32 mouse cellular contexts compared by ENCODE assay signal in the genomic region with DNA sequence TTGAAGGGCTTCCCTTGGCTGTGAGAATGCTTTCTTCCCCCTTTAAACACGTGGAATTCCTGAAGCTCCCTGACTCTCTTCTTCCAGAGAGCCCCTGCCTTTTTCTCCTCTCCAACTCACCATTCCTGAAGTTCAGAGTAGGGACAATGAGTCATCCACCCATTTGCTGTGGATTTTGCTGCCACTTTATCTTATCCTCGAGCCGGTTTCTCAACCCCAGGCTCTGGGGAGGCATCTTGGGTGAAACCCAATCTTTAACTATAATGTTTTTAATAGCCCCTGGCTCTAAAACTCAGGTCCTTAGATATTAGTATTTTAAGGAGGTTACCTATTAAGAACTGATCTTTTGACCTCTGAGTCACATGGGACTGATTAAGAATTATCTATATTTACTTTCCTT. TPM values are rescaled to one million over a fixed set of nuclear protein-coding genes. Genes with fewer than 3 reads are reported as not detected.
DNase-seq lines count a peak whose midpoint lies in the region; ATAC-seq and TF ChIP-seq lines count a peak whose summit lies in the region.
"Had no signal": no experiment of that assay in that cellular context is flagged by ENCODE, and none has a peak within 500 bp of the region (broad histone marks: within the 10 kb centered on the region; RNA-seq: fewer than 3 reads in every experiment).

No protein-coding gene starts in this region.

- H3K4me3 ChIP-seq in heart, embryonic 12.5 days, result no peak overlapping the region
- H3K4me3 ChIP-seq in stomach, embryonic 14.5 days (ENCODE audit: low read depth, low read length), result no peak overlapping the region
- H3K4me3 ChIP-seq in stomach, postnatal 0 days (ENCODE audit: low read depth, low read length), result no peak overlapping the region
- H3K4me3 ChIP-seq in embryonic facial prominence, embryonic 14.5 days (ENCODE audit: low read depth, low read length), result no peak overlapping the region
- H3K4me3 ChIP-seq in stomach, embryonic 15.5 days (replicated peaks), result no peak overlapping the region
- H3K4me3 ChIP-seq: forebrain, embryonic 15.5 days; hindbrain, embryonic 13.5 days; liver, embryonic 12.5 days; midbrain, embryonic 12.5 days had no signal

- no peak for DNase-seq in heart, postnatal 36 days
- no peak for DNase-seq in stomach, postnatal 0 days (ENCODE audit: low spot score)
- DNase-seq in embryonic facial prominence, embryonic 14.5 days (ENCODE audit: low spot score), result no peak
- DNase-seq in gastrocnemius, adult 18-20 months (ENCODE audit: low spot score), result no peak
- DNase-seq: adrenal gland, postnatal 25 days; cerebellum, adult 8-10 months; gastrocnemius, postnatal 25 days; kidney, adult 8-10 months; kidney, postnatal 10 days; left cerebral cortex, postnatal 4 days; lung, adult 18-20 months; lung, postnatal 10 days; right cerebral cortex, postnatal 14 days; thymus, postnatal 25 days had no signal

- 15% methylated on average over 3 of the region's 3 CpGs for WGBS in heart, embryonic 12.5 days
- 52% methylated on average over 3 of the region's 3 CpGs for WGBS in stomach, embryonic 14.5 days
- WGBS in stomach, postnatal 0 days, result 31% methylated on average over 3 of the region's 3 CpGs
- 21% methylated on average over 3 of the region's 3 CpGs for WGBS in embryonic facial prominence, embryonic 14.5 days
- WGBS in stomach, embryonic 15.5 days, result 29% methylated on average over 3 of the region's 3 CpGs

- 0 out of 2 replicates have a peak, but pooled peaks cover 6% of the 10 kb centered on the region for H3K36me3 ChIP-seq in heart, embryonic 12.5 days
- H3K36me3 ChIP-seq in stomach, embryonic 14.5 days (ENCODE audit: control insufficient read depth, insufficient read depth, low read length), result no peaks in the 10 kb centered on the region; the same call in 1 of the 2 replicates
- H3K36me3 ChIP-seq in stomach, postnatal 0 days (ENCODE audit: control insufficient read depth, insufficient read depth, low read length), result no peaks in the 10 kb centered on the region
- no peaks in the 10 kb centered on the region for H3K36me3 ChIP-seq in embryonic facial prominence, embryonic 14.5 days (ENCODE audit: control insufficient read depth, insufficient read depth, low read length)
- no peaks in the 10 kb centered on the region for H3K36me3 ChIP-seq in stomach, embryonic 15.5 days
- H3K36me3 ChIP-seq: forebrain, embryonic 15.5 days; hindbrain, embryonic 13.5 days; midbrain, embryonic 12.5 days had no signal

- H3K27me3 ChIP-seq in heart, embryonic 12.5 days (replicated peaks), result no peaks in the 10 kb centered on the region
- no peaks in the 10 kb centered on the region for H3K27me3 ChIP-seq in stomach, embryonic 14.5 days (ENCODE audit: control insufficient read depth, insufficient read depth, low read length)
- H3K27me3 ChIP-seq in stomach, postnatal 0 days (ENCODE audit: control insufficient read depth, insufficient read depth, low read length), result no peaks in the 10 kb centered on the region
- no peaks in the 10 kb centered on the region for H3K27me3 ChIP-seq in embryonic facial prominence, embryonic 14.5 days (replicated peaks; ENCODE audit: control insufficient read depth, insufficient read depth, low read length)
- H3K27me3 ChIP-seq in stomach, embryonic 15.5 days (replicated peaks), result no peaks in the 10 kb centered on the region
- H3K27me3 ChIP-seq: forebrain, embryonic 15.5 days; hindbrain, embryonic 13.5 days; liver, embryonic 12.5 days; midbrain, embryonic 12.5 days had no signal

- TF ChIP-seq CTCF in stomach, postnatal 0 days (IDR thresholded peaks at IDR 0.05; ENCODE audit: low read depth), result no peak

- intact Hi-C loops in heart, postnatal 36 days (cut with DNase I), result no loop called here

- H3K9ac ChIP-seq in heart, embryonic 12.5 days, result no peak overlapping the region
- no peak overlapping the region for H3K9ac ChIP-seq in stomach, embryonic 14.5 days (replicated peaks; ENCODE audit: low read depth, low read length)
- no peak overlapping the region for H3K9ac ChIP-seq in stomach, postnatal 0 days (ENCODE audit: low read length)
- H3K9ac ChIP-seq in embryonic facial prominence, embryonic 14.5 days (ENCODE audit: low read depth, low read length), result no peak overlapping the region
- no peak overlapping the region for H3K9ac ChIP-seq in stomach, embryonic 15.5 days
- H3K9ac ChIP-seq: forebrain, embryonic 15.5 days; hindbrain, embryonic 13.5 days; liver, embryonic 12.5 days; midbrain, embryonic 12.5 days had no signal

- H3K9me3 ChIP-seq in heart, embryonic 12.5 days (replicated peaks), result no peaks in the 10 kb centered on the region
- no peaks in the 10 kb centered on the region for H3K9me3 ChIP-seq in stomach, embryonic 14.5 days (ENCODE audit: control insufficient read depth, low read depth, low read length)
- no peaks in the 10 kb centered on the region for H3K9me3 ChIP-seq in stomach, postnatal 0 days (ENCODE audit: control insufficient read depth, low read length)
- no peaks in the 10 kb centered on the region for H3K9me3 ChIP-seq in embryonic facial prominence, embryonic 14.5 days (ENCODE audit: control insufficient read depth, low read length)
- H3K9me3 ChIP-seq in stomach, embryonic 15.5 days, result no peaks in the 10 kb centered on the region
- H3K9me3 ChIP-seq: forebrain, embryonic 15.5 days; hindbrain, embryonic 13.5 days; liver, embryonic 12.5 days; midbrain, embryonic 12.5 days had no signal

- ATAC-seq in heart, embryonic 12.5 days (ENCODE audit: insufficient number of reproducible peaks, low FRiP score), result no peak
- ATAC-seq in stomach, embryonic 14.5 days (ENCODE audit: insufficient number of reproducible peaks, insufficient read depth, low FRiP score, low read depth), result no peak
- no peak for ATAC-seq in stomach, postnatal 0 days (ENCODE audit: low FRiP score, low TSS enrichment)
- ATAC-seq in embryonic facial prominence, embryonic 14.5 days (ENCODE audit: low read depth), result no peak
- no peak for ATAC-seq in stomach, embryonic 15.5 days (ENCODE audit: insufficient read depth, low FRiP score, low read depth)
- ATAC-seq: activated CD4-positive, CD25-positive, alpha-beta regulatory T cell, adult 4 months; forebrain, embryonic 15.5 days; inflammation-experienced regulatory T-cells, adult 6 months; liver, embryonic 12.5 days had no signal

- no peak for TF ChIP-seq EP300 in stomach, postnatal 0 days (optimal IDR thresholded peaks at IDR 0.05)

- H3K4me2 ChIP-seq in heart, embryonic 12.5 days, result no peak overlapping the region
- no peak overlapping the region for H3K4me2 ChIP-seq in stomach, embryonic 14.5 days (replicated peaks; ENCODE audit: low read depth, low read length)
- H3K4me2 ChIP-seq in stomach, postnatal 0 days (replicated peaks; ENCODE audit: low read depth), result no peak overlapping the region
- H3K4me2 ChIP-seq in embryonic facial prominence, embryonic 14.5 days (ENCODE audit: low read depth, low read length), result no peak overlapping the region
- no peak overlapping the region for H3K4me2 ChIP-seq in stomach, embryonic 15.5 days
- H3K4me2 ChIP-seq: forebrain, embryonic 15.5 days; hindbrain, embryonic 13.5 days; liver, embryonic 12.5 days; midbrain, embryonic 12.5 days had no signal

- peaks cover 7% of the 10 kb centered on the region; the same call in 1 of the 2 replicates for H3K4me1 ChIP-seq in heart, embryonic 12.5 days (replicated peaks)
- no peaks in the 10 kb centered on the region for H3K4me1 ChIP-seq in stomach, embryonic 14.5 days (ENCODE audit: control insufficient read depth, insufficient read depth, low read length)
- no peaks in the 10 kb centered on the region for H3K4me1 ChIP-seq in stomach, postnatal 0 days (replicated peaks; ENCODE audit: control insufficient read depth, insufficient read depth)
- peaks cover 12% of the 10 kb centered on the region for H3K4me1 ChIP-seq in embryonic facial prominence, embryonic 14.5 days (ENCODE audit: control insufficient read depth, insufficient read depth, low read length)
- H3K4me1 ChIP-seq in stomach, embryonic 15.5 days, result peaks cover 2% of the 10 kb centered on the region; the same call in 1 of the 2 replicates
- H3K4me1 ChIP-seq: forebrain, embryonic 15.5 days; liver, embryonic 12.5 days; midbrain, embryonic 12.5 days had no signal

- 0 out of 2 replicates have a peak overlapping the region, but pooled peaks have one; percentile 18 for H3K27ac ChIP-seq in heart, embryonic 12.5 days (ENCODE audit: poor library complexity, severe bottlenecking)
- 0 out of 2 replicates have a peak overlapping the region, but pooled peaks have one; percentile 21 for H3K27ac ChIP-seq in stomach, embryonic 14.5 days (ENCODE audit: low read length)
- H3K27ac ChIP-seq in stomach, postnatal 0 days (replicated peaks), result no peak overlapping the region
- H3K27ac ChIP-seq in embryonic facial prominence, embryonic 14.5 days (replicated peaks; ENCODE audit: low read depth, low read length), result peak overlapping the region; percentile 45
- H3K27ac ChIP-seq in stomach, embryonic 15.5 days, result 0 out of 2 replicates have a peak overlapping the region, but pooled peaks have one; percentile 31
- H3K27ac ChIP-seq: forebrain, embryonic 15.5 days; hindbrain, embryonic 13.5 days; liver, embryonic 12.5 days; midbrain, embryonic 12.5 days had no signal

RNA-seq across cellular contexts. Expression of a gene that starts 13.7 kb away (rescaled TPM):
- polyA plus RNA-seq in heart, embryonic 12.5 days (2016; fragmentation: Nextera tagmentation; extraction: Ambion mirVana), result 3.2 and 3.4 TPM in 2 replicates
- total RNA-seq in heart, postnatal 36 days (2021), result under 1 TPM; 0.81 to 1.00 TPM
- 3.1 and 3.2 TPM in 2 replicates for polyA plus RNA-seq in stomach, embryonic 14.5 days (2014; fragmentation: Nextera tagmentation; extraction: Ambion mirVana)
- 1.3 and 1.5 TPM in 2 replicates for polyA plus RNA-seq in stomach, postnatal 0 days (2015; fragmentation: Nextera tagmentation; extraction: Ambion mirVana)
- polyA plus RNA-seq in embryonic facial prominence, embryonic 14.5 days (2014; fragmentation: Nextera tagmentation; extraction: Ambion mirVana), result 2.5 and 3.5 TPM in 2 replicates
- polyA plus RNA-seq in stomach, embryonic 15.5 days (2015; fragmentation: Nextera tagmentation; extraction: Ambion mirVana), result 3.0 and 3.1 TPM in 2 replicates
- total RNA-seq in gastrocnemius, adult 18-20 months (2021), result under 1 TPM; 0.24 to 0.39 TPM

RNA-seq across cellular contexts. Expression of a gene that starts 14.3 kb away (rescaled TPM):
- 18.6 and 24.3 TPM in 2 replicates for polyA plus RNA-seq in heart, embryonic 12.5 days (2016; fragmentation: Nextera tagmentation; extraction: Ambion mirVana)
- 10 to 100 TPM; 21.1 to 24.1 TPM for total RNA-seq in heart, postnatal 36 days (2021)
- polyA plus RNA-seq in stomach, embryonic 14.5 days (2014; fragmentation: Nextera tagmentation; extraction: Ambion mirVana), result 22.8 and 24.5 TPM in 2 replicates
- 7.7 and 9.1 TPM in 2 replicates for polyA plus RNA-seq in stomach, postnatal 0 days (2015; fragmentation: Nextera tagmentation; extraction: Ambion mirVana)
- polyA plus RNA-seq in embryonic facial prominence, embryonic 14.5 days (2014; fragmentation: Nextera tagmentation; extraction: Ambion mirVana), result 21.3 and 23.6 TPM in 2 replicates
- 9.5 and 13.0 TPM in 2 replicates for polyA plus RNA-seq in stomach, embryonic 15.5 days (2015; fragmentation: Nextera tagmentation; extraction: Ambion mirVana)
- total RNA-seq in gastrocnemius, adult 18-20 months (2021), result 10 to 100 TPM in 1 of 2 experiments, 1 to 10 TPM in 1; 8.4 to 13.2 TPM

RNA-seq across cellular contexts. Expression of a gene that starts 57.6 kb away (rescaled TPM):
- polyA plus RNA-seq in heart, embryonic 12.5 days (2016; fragmentation: Nextera tagmentation; extraction: Ambion mirVana), result not detected in 2 replicates
- total RNA-seq in heart, postnatal 36 days (2021), result not detected
- not detected in 2 replicates for polyA plus RNA-seq in stomach, embryonic 14.5 days (2014; fragmentation: Nextera tagmentation; extraction: Ambion mirVana)
- 0.02 and 0.04 TPM in 2 replicates for polyA plus RNA-seq in stomach, postnatal 0 days (2015; fragmentation: Nextera tagmentation; extraction: Ambion mirVana)
- polyA plus RNA-seq in embryonic facial prominence, embryonic 14.5 days (2014; fragmentation: Nextera tagmentation; extraction: Ambion mirVana), result 0.05 and 0.08 TPM in 2 replicates
- not detected in 2 replicates for polyA plus RNA-seq in stomach, embryonic 15.5 days (2015; fragmentation: Nextera tagmentation; extraction: Ambion mirVana)
- not detected for total RNA-seq in gastrocnemius, adult 18-20 months (2021)
- total RNA-seq: adrenal gland, postnatal 25 days; common myeloid progenitor, adult 5-6 weeks; gastrocnemius, postnatal 25 days; heart, adult 8-10 months; left cerebral cortex, adult 8-10 months; left cerebral cortex, postnatal 4 days; MEL; monocyte, adult 5-6 weeks had no signal
- polyA plus RNA-seq: brain, embryonic 14.5 days; C2C12; forebrain, embryonic 15.5 days; heart, postnatal 0 days; hindbrain, embryonic 13.5 days; inflammation-experienced regulatory T-cells, adult 6 months; liver, embryonic 12.5 days; midbrain, embryonic 12.5 days; neural tube, embryonic 11.5 days had no signal
